Mouse (Mus musculus) megakaryocyte, embryonic 14.5 days (primary cell): Measurements from ENCODE around the gene C130050O18Rik. TPM values are rescaled to one million over a fixed set of nuclear protein-coding genes. Genes with fewer than 3 reads are reported as not detected.

Experiments
- H3K27me3 ChIP-seq: replicated peaks from 2 replicates; pipeline ENCODE3; 2012; ENCODE audit warnings: inconsistent platforms
- H3K36me3 ChIP-seq: replicated peaks from 2 replicates; pipeline ENCODE3; 2012; ENCODE audit warnings: low read length, inconsistent platforms, mixed read lengths
- H3K4me1 ChIP-seq: 2 replicates; pipeline ENCODE4 v1.6.1; 2012; ENCODE audit warnings: inconsistent platforms
- H3K4me3 ChIP-seq: replicated peaks from 2 replicates; pipeline ENCODE3; 2012; ENCODE audit warnings: moderate library complexity, mild to moderate bottlenecking, inconsistent platforms
- H3K9me3 ChIP-seq: 2 replicates; pipeline ENCODE4 v1.6.1; 2012; ENCODE audit warnings: inconsistent platforms
- FLI1 ChIP-seq: IDR thresholded peaks from 2 replicates; pipeline ENCODE4 v1.6.1; 2012; ENCODE audit warnings: low read length, inconsistent platforms, mixed read lengths
- GATA1 ChIP-seq: IDR thresholded peaks from 3 replicates; pipeline ENCODE4 v1.6.1; 2012; ENCODE audit warnings: mixed read lengths, low read length, inconsistent platforms, borderline replicate concordance
- polyA plus RNA-seq: library from polyadenylated mRNA; stranded (reverse); fragments of >175 nt; gene quantifications from 2 replicates; pipeline ENCODE4 v1.2.3, GENCODE M21; 2012; ENCODE audit warnings: low replicate concordance; ENCODE audit not compliant: insufficient read depth

C130050O18Rik gene
- polyA plus RNA-seq, 1 experiment, result 1.8 TPM

GRCm38 (mm10) chr5:139409412-139409811 is 4.3 kb downstream of the C130050O18Rik start:
- H3K4me1 ChIP-seq, result peaks cover 96% of the 10 kb centered on the region

GRCm38 (mm10) chr5:139410056-139410455 is 5.0 kb downstream of the C130050O18Rik start:
- no peak for TF ChIP-seq FLI1
- no peak for TF ChIP-seq GATA1
- Histone ChIP-seq H3K4me3 (no peak overlapping the region), H3K36me3 (peaks cover 62% of the 10 kb centered on the region), H3K27me3 (no peaks in the 10 kb centered on the region), H3K4me1 (peaks cover 92% of the 10 kb centered on the region), H3K9me3 (no peaks in the 10 kb centered on the region)

More at GRCm38 (mm10) chr5:139409412-139409811, 4.3 kb downstream of the C130050O18Rik start:
- no peak for TF ChIP-seq GATA1
- TF ChIP-seq FLI1, result no peak
- Histone ChIP-seq H3K27me3 (no peaks in the 10 kb centered on the region), H3K36me3 (peaks cover 55% of the 10 kb centered on the region), H3K4me3 (peak overlapping the region; percentile 20), H3K9me3 (no peaks in the 10 kb centered on the region)

GRCm38 (mm10) chr5:139411117-139411516 is 6.0 kb downstream of the C130050O18Rik start:
- H3K36me3 ChIP-seq, result peaks cover 72% of the 10 kb centered on the region
- TF ChIP-seq FLI1 (no peak), GATA1 (no peak)
- no peaks in the 10 kb centered on the region for H3K27me3 ChIP-seq

GRCm38 (mm10) chr5:139411665-139412314 is 6.7 kb downstream of the C130050O18Rik start:
- H3K27me3 ChIP-seq, result no peaks in the 10 kb centered on the region
- no peaks in the 10 kb centered on the region; the same call in 1 of the 2 replicates for H3K9me3 ChIP-seq
- TF ChIP-seq GATA1 (no peak), FLI1 (no peak)
- peak overlapping the region; percentile 35 for H3K4me3 ChIP-seq
- peaks cover 78% of the 10 kb centered on the region for H3K36me3 ChIP-seq
- peaks cover 74% of the 10 kb centered on the region for H3K4me1 ChIP-seq

More at GRCm38 (mm10) chr5:139411117-139411516, 6.0 kb downstream of the C130050O18Rik start:
- Histone ChIP-seq H3K9me3 (no peaks in the 10 kb centered on the region), H3K4me1 (peaks cover 81% of the 10 kb centered on the region), H3K4me3 (no peak overlapping the region)

GRCm38 (mm10) chr5:139413545-139413944 is 8.5 kb downstream of the C130050O18Rik start:
- Histone ChIP-seq H3K27me3 (no peaks in the 10 kb centered on the region), H3K4me1 (peaks cover 61% of the 10 kb centered on the region), H3K36me3 (peaks cover 86% of the 10 kb centered on the region), H3K9me3 (peaks cover 7% of the 10 kb centered on the region), H3K4me3 (no peak overlapping the region)
- no peak for TF ChIP-seq FLI1
- TF ChIP-seq GATA1, result no peak

GRCm38 (mm10) chr5:139415001-139415400 is 9.9 kb downstream of the C130050O18Rik start:
- peaks cover 74% of the 10 kb centered on the region for H3K36me3 ChIP-seq
- H3K27me3 ChIP-seq, result no peaks in the 10 kb centered on the region
- H3K9me3 ChIP-seq, result peaks cover 7% of the 10 kb centered on the region
- peaks cover 56% of the 10 kb centered on the region for H3K4me1 ChIP-seq
- no peak overlapping the region for H3K4me3 ChIP-seq
- TF ChIP-seq GATA1, result no peak
- no peak for TF ChIP-seq FLI1

- no peak overlapping the region for H3K4me3 ChIP-seq
- no peaks in the 10 kb centered on the region for H3K27me3 ChIP-seq
- peaks cover 54% of the 10 kb centered on the region for H3K4me1 ChIP-seq
- H3K36me3 ChIP-seq, result peaks cover 56% of the 10 kb centered on the region
- TF ChIP-seq GATA1, result no peak
- H3K9me3 ChIP-seq, result peaks cover 7% of the 10 kb centered on the region
These were observed 11.9 kb downstream of the C130050O18Rik start for GRCm38 (mm10) chr5:139416942-139417341.

GRCm38 (mm10) chr5:139417480-139417879 is 12.4 kb downstream of the C130050O18Rik start:
- peaks cover 7% of the 10 kb centered on the region for H3K9me3 ChIP-seq
- peaks cover 53% of the 10 kb centered on the region for H3K36me3 ChIP-seq
- H3K4me1 ChIP-seq, result peaks cover 50% of the 10 kb centered on the region
- TF ChIP-seq FLI1 (no peak), GATA1 (no peak)
- no peak overlapping the region for H3K4me3 ChIP-seq
- H3K27me3 ChIP-seq, result no peaks in the 10 kb centered on the region

GRCm38 (mm10) chr5:139418110-139418509 is 13.0 kb downstream of the C130050O18Rik start:
- Histone ChIP-seq H3K36me3 (peaks cover 48% of the 10 kb centered on the region), H3K27me3 (no peaks in the 10 kb centered on the region), H3K9me3 (peaks cover 7% of the 10 kb centered on the region), H3K4me3 (no peak overlapping the region), H3K4me1 (peaks cover 45% of the 10 kb centered on the region)
- TF ChIP-seq GATA1 (no peak), FLI1 (no peak)

GRCm38 (mm10) chr5:139418633-139419032 is 13.6 kb downstream of the C130050O18Rik start:
- TF ChIP-seq GATA1, result no peak
- TF ChIP-seq FLI1, result no peak
- Histone ChIP-seq H3K27me3 (no peaks in the 10 kb centered on the region), H3K9me3 (peaks cover 7% of the 10 kb centered on the region), H3K4me1 (peaks cover 49% of the 10 kb centered on the region), H3K36me3 (peaks cover 43% of the 10 kb centered on the region), H3K4me3 (no peak overlapping the region)
